Mouse (Mus musculus) lung, adult 2 months (tissue): ENCODE data around the gene Gsta3. TPM values are rescaled to one million over a fixed set of nuclear protein-coding genes. Genes with fewer than 3 reads are reported as not detected.

Experiments used
- DNase-seq: peaks from one replicate; pipeline ENCODE4 v3.0.0; 2022
- H3K4me1 ChIP-seq: fragments of 200-500 bp; 2 replicates; pipeline ENCODE4 v1.6.1; 2011; ENCODE audit warnings: low read length; ENCODE audit not compliant: control insufficient read depth, insufficient read depth
- H3K4me3 ChIP-seq: fragments of 200-500 bp; replicated peaks from 2 replicates; pipeline ENCODE3; 2011; ENCODE audit warnings: low read depth, mild to moderate bottlenecking, control low read depth, low read length; ENCODE audit errors: extremely low read depth
- CTCF ChIP-seq: fragments of 200-500 bp; IDR thresholded peaks from 2 replicates; pipeline ENCODE4 v1.5.1; 2011; ENCODE audit warnings: mild to moderate bottlenecking, low read length, control low read depth; ENCODE audit not compliant: insufficient read depth
- POLR2A ChIP-seq: fragments of 200-500 bp; IDR thresholded peaks from 2 replicates; pipeline ENCODE4 v1.6.1; 2011; ENCODE audit warnings: low read depth, mild to moderate bottlenecking, control low read depth, low read length, borderline replicate concordance; ENCODE audit errors: extremely low read depth
- WGBS: fragments of 180-500 bp; shearing (Covaris S2); methylation state at CpG from one replicate; pipeline ENCODE4 v1.1.7; 2018; 5-methylcytosine and 5-hydroxymethylcytosine counted together
- polyA plus RNA-seq: library from polyadenylated mRNA; depleted of rRNA; stranded (reverse); fragments of >200 nt; gene quantifications from 2 replicates; pipeline ENCODE4 v1.2.3, GENCODE M21; 2012

Gsta3 gene
- polyA plus RNA-seq, 1 experiment = 70.6 TPM

GRCm38 (mm10) chr1:21232516-21232915, 7.9 kb upstream of the Gsta3 start:
- no peak for DNase-seq
- TF ChIP-seq POLR2A (no peak), CTCF (no peak)
- Histone ChIP-seq H3K4me3 (no peak overlapping the region), H3K4me1 (peaks cover 12% of the 10 kb centered on the region)
- 72% methylated on average over 1 of the region's 1 CpGs for WGBS

DNA sequence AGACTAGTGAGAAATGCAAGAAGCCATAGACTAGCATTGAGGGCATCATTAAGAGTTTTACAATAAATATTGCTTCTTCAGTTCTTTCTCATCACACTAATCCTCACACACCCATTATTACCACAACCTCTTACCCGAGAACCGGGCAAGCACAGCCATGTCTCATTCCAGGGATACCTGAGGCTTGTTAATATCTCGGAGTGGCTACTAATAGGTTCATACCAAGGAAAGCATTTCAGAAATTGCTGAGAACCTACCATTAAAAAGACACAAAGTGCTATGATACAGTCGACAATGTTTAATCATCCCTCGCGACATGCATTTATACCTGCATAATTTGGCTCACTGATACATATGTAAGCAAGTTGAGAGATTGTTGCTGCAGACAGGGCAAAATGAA, 5.0 kb upstream of the Gsta3 start:
- WGBS = 79% methylated on average over 6 of the region's 6 CpGs
- TF ChIP-seq CTCF (no peak), POLR2A (no peak)
- no peak for DNase-seq
- no peak overlapping the region for H3K4me3 ChIP-seq
- H3K4me1 ChIP-seq = peaks cover 15% of the 10 kb centered on the region

DNA sequence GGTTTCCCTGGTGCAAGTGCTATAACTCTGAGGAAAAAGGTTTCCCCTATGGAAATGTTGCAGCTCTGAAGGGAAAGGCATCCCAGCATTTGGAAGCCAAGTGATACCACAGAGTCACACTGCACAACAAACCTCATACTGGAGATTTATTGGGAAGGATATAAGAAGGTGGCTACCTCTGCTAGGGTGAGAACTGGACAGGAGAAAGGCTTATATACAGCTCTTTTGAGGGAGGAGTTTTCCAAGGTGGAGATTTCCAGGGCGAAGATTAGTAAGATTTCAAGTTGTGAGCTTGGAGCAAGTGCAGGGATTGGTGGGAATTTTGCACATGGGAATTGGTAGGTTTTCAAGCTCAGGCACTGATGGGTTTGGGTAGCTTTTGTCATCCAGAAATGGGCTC, 707 bp downstream of the Gsta3 start:
- 80% methylated on average over 1 of the region's 1 CpGs for WGBS
- no peak for DNase-seq
- Histone ChIP-seq H3K4me3 (peak overlapping the region; percentile 43), H3K4me1 (peaks cover 3% of the 10 kb centered on the region; the same call in 1 of the 2 replicates)
- no peak for TF ChIP-seq CTCF

- H3K4me1 ChIP-seq = peaks cover 2% of the 10 kb centered on the region; the same call in 1 of the 2 replicates
- WGBS = 59% methylated on average over 4 of the region's 4 CpGs
- DNase-seq = no peak
- H3K4me3 ChIP-seq = peak overlapping the region; percentile 6
- TF ChIP-seq CTCF (no peak), POLR2A (no peak)
Measured at GRCm38 (mm10) chr1:21244290-21244960, 4.0 kb downstream of the Gsta3 start.

DNA sequence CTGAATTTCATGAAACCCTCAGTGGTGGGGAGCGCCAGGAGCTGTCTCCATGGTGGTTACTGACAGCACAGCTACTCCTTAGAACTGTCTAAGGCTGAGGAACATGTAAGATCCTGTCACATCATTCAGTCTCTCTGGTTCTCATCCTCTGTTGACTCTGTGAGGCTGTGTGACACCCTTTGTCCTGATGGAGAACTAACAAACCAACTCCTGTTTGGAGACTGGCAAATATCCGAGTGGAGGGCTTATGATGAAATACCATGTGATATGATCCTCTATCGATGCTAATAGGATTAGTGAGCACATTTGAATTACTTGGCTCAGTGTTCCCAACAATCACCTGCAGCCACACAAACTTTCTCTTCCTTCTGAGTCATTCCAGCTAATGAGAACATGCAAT, 5.7 kb downstream of the Gsta3 start:
- Histone ChIP-seq H3K4me3 (no peak overlapping the region), H3K4me1 (no peaks in the 10 kb centered on the region)
- DNase-seq = no peak
- 69% methylated on average over 3 of the region's 3 CpGs for WGBS
- no peak for TF ChIP-seq CTCF
- no peak for TF ChIP-seq POLR2A

- TF ChIP-seq CTCF (no peak), POLR2A (no peak)
Measured at GRCm38 (mm10) chr1:21247896-21248295, 7.5 kb downstream of the Gsta3 start.

GRCm38 (mm10) chr1:21248560-21249390, 8.4 kb downstream of the Gsta3 start:
- no peak for DNase-seq
- no peak for TF ChIP-seq POLR2A
- TF ChIP-seq CTCF = no peak
- Histone ChIP-seq H3K4me1 (no peaks in the 10 kb centered on the region), H3K4me3 (no peak overlapping the region)
- 83% methylated on average over 9 of the region's 9 CpGs for WGBS

More at GRCm38 (mm10) chr1:21247896-21248295, 7.5 kb downstream of the Gsta3 start:
- Histone ChIP-seq H3K4me1 (no peaks in the 10 kb centered on the region), H3K4me3 (no peak overlapping the region)
- DNase-seq = no peak

- 74% methylated on average over 6 of the region's 6 CpGs for WGBS
- TF ChIP-seq POLR2A (no peak), CTCF (no peak)
- DNase-seq = no peak
- H3K4me1 ChIP-seq = no peaks in the 10 kb centered on the region
- H3K4me3 ChIP-seq = no peak overlapping the region
Measured at GRCm38 (mm10) chr1:21251661-21252060, 11.3 kb downstream of the Gsta3 start.

GRCm38 (mm10) chr1:21252566-21253302, 12.3 kb downstream of the Gsta3 start:
- H3K4me1 ChIP-seq = no peaks in the 10 kb centered on the region
- WGBS = 58% methylated on average over 10 of the region's 10 CpGs
- H3K4me3 ChIP-seq = no peak overlapping the region
- TF ChIP-seq POLR2A (no peak), CTCF (no peak)
- DNase-seq = no peak
